Mouse (Mus musculus) spleen, adult 2 months (tissue): ENCODE measurements around the gene Gja1.

ENCODE experiments used
- CTCF ChIP-seq: fragments of 200-500 bp; IDR thresholded peaks from 2 replicates; pipeline ENCODE4 v1.5.1; 2011; ENCODE audit warnings: mild to moderate bottlenecking, inconsistent platforms; ENCODE audit not compliant: insufficient read depth, insufficient read length, insufficient replicate concordance; ENCODE audit errors: extremely low read depth
- POLR2A ChIP-seq: fragments of 200-500 bp; IDR thresholded peaks from 2 replicates; pipeline ENCODE4 v1.6.1; 2011; ENCODE audit warnings: low read depth, low read length, inconsistent platforms

- TF ChIP-seq CTCF (no peak), POLR2A (no peak)
Measured at GRCm38 (mm10) chr10:56439638-56440037, 62.5 kb downstream of the Gja1 start.
